Comparison of ENCODE assay signal across 8 mouse cellular contexts in the genomic region with DNA sequence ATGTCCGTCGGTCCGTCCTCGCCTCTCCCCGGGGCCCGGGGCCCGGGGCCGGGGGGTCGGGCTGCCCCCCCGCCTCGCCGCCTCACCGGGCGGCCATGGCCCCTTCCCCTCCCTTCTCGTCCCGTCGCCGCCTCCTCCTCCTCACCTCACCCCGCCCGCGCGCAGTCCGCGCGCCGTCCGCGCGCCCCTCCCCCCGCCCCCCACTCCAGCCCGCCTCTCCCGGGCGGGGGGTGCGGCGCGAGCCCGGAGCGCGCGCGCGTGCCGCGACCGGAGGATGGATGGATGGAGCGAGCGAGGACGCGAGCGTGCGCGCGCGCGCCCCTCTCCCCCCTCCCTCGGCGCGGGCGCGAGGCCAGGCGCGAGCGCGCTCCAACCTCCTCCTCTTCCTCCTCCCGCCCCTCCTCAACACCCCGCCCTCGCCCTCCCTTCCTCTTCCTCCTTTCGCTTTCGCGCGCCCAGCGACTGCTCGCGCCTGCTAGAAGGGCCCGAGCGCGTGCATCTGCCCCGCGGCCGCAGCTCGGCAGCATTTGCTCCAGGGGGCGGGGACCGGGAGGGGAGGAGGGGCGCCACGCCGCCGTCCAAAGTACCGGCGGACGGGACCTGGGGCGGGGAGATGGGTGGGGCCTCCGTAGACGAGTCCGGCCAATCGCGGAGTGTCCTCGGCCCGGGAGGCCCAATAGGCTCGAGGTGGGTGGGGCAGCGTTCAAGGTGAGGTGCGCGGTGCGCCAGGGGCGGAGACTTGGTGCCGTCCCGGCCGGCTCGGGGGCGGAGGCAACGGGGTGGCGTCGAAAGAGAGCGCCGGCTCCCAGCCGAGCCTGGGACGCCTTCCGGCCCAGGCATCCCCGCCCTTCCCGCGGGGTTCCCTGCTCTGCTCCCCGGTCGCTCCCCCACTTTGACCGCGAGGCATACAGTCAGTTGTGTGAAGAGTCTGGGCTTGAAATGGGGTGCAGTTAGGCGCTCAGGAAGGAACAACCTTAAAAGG. TPM values are rescaled to one million over a fixed set of nuclear protein-coding genes. Genes with fewer than 3 reads are reported as not detected.
DNase-seq lines count a peak whose midpoint lies in the region; ATAC-seq lines count a peak whose summit lies in the region.

Gene Atxn7l3, minus strand, starts transcription at position 141 of the 982 bp plus-strand sequence.

- no peaks in the 10 kb centered on the region for H3K27me3 ChIP-seq in forebrain, embryonic 11.5 days (ENCODE audit: control insufficient read depth, insufficient read depth, low read length)
- H3K27me3 ChIP-seq in heart, embryonic 16.5 days (ENCODE audit: control insufficient read depth, insufficient read depth, low read length): no peaks in the 10 kb centered on the region
- no peaks in the 10 kb centered on the region for H3K27me3 ChIP-seq in liver, embryonic 15.5 days
- no peaks in the 10 kb centered on the region for H3K27me3 ChIP-seq in neural tube, embryonic 12.5 days (replicated peaks)

- no peaks in the 10 kb centered on the region for H3K9me3 ChIP-seq in forebrain, embryonic 11.5 days (ENCODE audit: control insufficient read depth, low read length)
- H3K9me3 ChIP-seq in heart, embryonic 16.5 days (replicated peaks; ENCODE audit: control insufficient read depth, low read length): no peaks in the 10 kb centered on the region
- H3K9me3 ChIP-seq in liver, embryonic 15.5 days (replicated peaks): no peaks in the 10 kb centered on the region
- H3K9me3 ChIP-seq in neural tube, embryonic 12.5 days: no peaks in the 10 kb centered on the region

- peak; percentile 95 to 96 for DNase-seq in CD8-positive naive resting alpha-beta T cell, adult 2 months (ENCODE audit: low read depth in 2 of 2, low spot score in 2 of 2)
- peak; percentile 98 for DNase-seq in c-Kit-positive CD71-negative TER-119-negative erythroid progenitor cells, embryonic 14.5 days (ENCODE audit: low read depth)
- peak; percentile 99 for DNase-seq in forebrain, embryonic 11.5 days (ENCODE audit: low spot score)
- DNase-seq in kidney, postnatal 36 days: peak; percentile 99
- peak; percentile 97 for DNase-seq in telencephalon, adult 2 months (ENCODE audit: low read depth, low spot score)

- H3K9ac ChIP-seq in forebrain, embryonic 11.5 days (ENCODE audit: low read length): peak within 1 kb of the TSS; percentile 94
- H3K9ac ChIP-seq in heart, embryonic 16.5 days (ENCODE audit: low read length): peak within 1 kb of the TSS; percentile 91
- peak within 1 kb of the TSS; percentile 88 for H3K9ac ChIP-seq in liver, embryonic 15.5 days
- H3K9ac ChIP-seq in neural tube, embryonic 12.5 days: peak within 1 kb of the TSS; percentile 93

- peak within 1 kb of the TSS; percentile 94 for H3K4me3 ChIP-seq in forebrain, embryonic 11.5 days (ENCODE audit: low read depth, low read length)
- peak within 1 kb of the TSS; percentile 81 for H3K4me3 ChIP-seq in heart, embryonic 16.5 days (ENCODE audit: low read length)
- H3K4me3 ChIP-seq in liver, embryonic 15.5 days (replicated peaks): peak within 1 kb of the TSS; percentile 83
- H3K4me3 ChIP-seq in neural tube, embryonic 12.5 days: peak within 1 kb of the TSS; percentile 85

- peak within 1 kb of the TSS; percentile 91 for H3K4me2 ChIP-seq in forebrain, embryonic 11.5 days (ENCODE audit: low read depth, low read length, severe bottlenecking)
- H3K4me2 ChIP-seq in heart, embryonic 16.5 days (ENCODE audit: low read depth, low read length): peak within 1 kb of the TSS; percentile 98
- H3K4me2 ChIP-seq in liver, embryonic 15.5 days: peak within 1 kb of the TSS; percentile 95
- peak within 1 kb of the TSS; percentile 77 for H3K4me2 ChIP-seq in neural tube, embryonic 12.5 days (replicated peaks)

- peak within 1 kb of the TSS; percentile 100 for H3K27ac ChIP-seq in forebrain, embryonic 11.5 days (ENCODE audit: low read depth, low read length)
- peak within 1 kb of the TSS; percentile 99 for H3K27ac ChIP-seq in heart, embryonic 16.5 days (ENCODE audit: low read length)
- peak within 1 kb of the TSS; percentile 97 for H3K27ac ChIP-seq in liver, embryonic 15.5 days (replicated peaks)
- H3K27ac ChIP-seq in neural tube, embryonic 12.5 days: peak within 1 kb of the TSS; percentile 98

- WGBS in forebrain, embryonic 11.5 days: 0% methylated on average over 62 of the region's 125 CpGs
- under 1% methylated on average over 70 of the region's 125 CpGs for WGBS in heart, embryonic 16.5 days
- WGBS in liver, embryonic 15.5 days (ENCODE audit: insufficient replicate concordance): under 1% methylated on average over 111 of the region's 125 CpGs
- WGBS in neural tube, embryonic 12.5 days: under 1% methylated on average over 89 of the region's 125 CpGs

- no peaks in the 10 kb centered on the region for H3K36me3 ChIP-seq in forebrain, embryonic 11.5 days (ENCODE audit: control insufficient read depth, insufficient read depth, low read length)
- H3K36me3 ChIP-seq in heart, embryonic 16.5 days (ENCODE audit: control insufficient read depth, insufficient read depth): peaks cover 20% of the 10 kb centered on the region
- peaks cover 28% of the 10 kb centered on the region for H3K36me3 ChIP-seq in liver, embryonic 15.5 days (replicated peaks)
- H3K36me3 ChIP-seq in neural tube, embryonic 12.5 days: peaks cover 29% of the 10 kb centered on the region

- H3K4me1 ChIP-seq in forebrain, embryonic 11.5 days (replicated peaks; ENCODE audit: control insufficient read depth, insufficient read depth, low read length): peaks cover 3% of the 10 kb centered on the region
- H3K4me1 ChIP-seq in heart, embryonic 16.5 days (ENCODE audit: control insufficient read depth, insufficient read depth, low read length): peaks cover 20% of the 10 kb centered on the region
- H3K4me1 ChIP-seq in liver, embryonic 15.5 days (replicated peaks): peaks cover 47% of the 10 kb centered on the region
- peaks cover 24% of the 10 kb centered on the region for H3K4me1 ChIP-seq in neural tube, embryonic 12.5 days

- peak; percentile 95 for ATAC-seq in forebrain, embryonic 11.5 days (replicated peaks; ENCODE audit: low FRiP score)
- peak; percentile 92 for ATAC-seq in heart, embryonic 16.5 days (replicated peaks; ENCODE audit: extremely low read depth, insufficient read depth, low FRiP score)
- ATAC-seq in liver, embryonic 15.5 days (ENCODE audit: insufficient read depth): peak; percentile 92
- ATAC-seq in neural tube, embryonic 12.5 days (ENCODE audit: low FRiP score, low read depth): peak; percentile 92

RNA-seq across cellular contexts. Expression of gene Atxn7l3, which starts in this region (rescaled TPM):
- polyA plus RNA-seq in forebrain, embryonic 11.5 days (2014; fragmentation: Nextera tagmentation; extraction: Ambion mirVana): 20.8 and 21.7 TPM in 2 replicates
- polyA plus RNA-seq in heart, embryonic 16.5 days (2015; fragmentation: Nextera tagmentation; extraction: Ambion mirVana): 7.1 and 9.1 TPM in 2 replicates
- polyA plus RNA-seq in liver, embryonic 15.5 days (2015; fragmentation: Nextera tagmentation; extraction: Ambion mirVana): 3.8 and 4.6 TPM in 2 replicates
- polyA plus RNA-seq in neural tube, embryonic 12.5 days (2016; fragmentation: Nextera tagmentation; extraction: Ambion mirVana): 27.5 and 27.6 TPM in 2 replicates

Comparison
In these comparisons a context has a peak if more than half of its experiments do, and no peak if none do; other contexts are left out.
1. Peak in every context shown above with its lines: DNase-seq, ATAC-seq, H3K4me3 ChIP-seq and H3K27ac ChIP-seq.